Mouse (Mus musculus) urinary bladder, adult 2 months (tissue): Measurements from ENCODE around the gene Paf1. TPM values are rescaled to one million over a fixed set of nuclear protein-coding genes. Genes with fewer than 3 reads are reported as not detected.
A peak's percentile ranks its signal among the peaks of the same experiment; 100 is the strongest.

Experiments used
- DNase-seq: peaks from one replicate; pipeline ENCODE4 v3.0.0; 2022; ENCODE audit warnings: low spot score
- polyA plus RNA-seq: library from polyadenylated mRNA; depleted of rRNA; stranded (reverse); fragments of >200 nt; gene quantifications from 2 replicates; pipeline ENCODE4 v1.2.3, GENCODE M21; 2012; rRNA removed

The Paf1 gene
- polyA plus RNA-seq, 1 experiment: 108 TPM

DNA sequence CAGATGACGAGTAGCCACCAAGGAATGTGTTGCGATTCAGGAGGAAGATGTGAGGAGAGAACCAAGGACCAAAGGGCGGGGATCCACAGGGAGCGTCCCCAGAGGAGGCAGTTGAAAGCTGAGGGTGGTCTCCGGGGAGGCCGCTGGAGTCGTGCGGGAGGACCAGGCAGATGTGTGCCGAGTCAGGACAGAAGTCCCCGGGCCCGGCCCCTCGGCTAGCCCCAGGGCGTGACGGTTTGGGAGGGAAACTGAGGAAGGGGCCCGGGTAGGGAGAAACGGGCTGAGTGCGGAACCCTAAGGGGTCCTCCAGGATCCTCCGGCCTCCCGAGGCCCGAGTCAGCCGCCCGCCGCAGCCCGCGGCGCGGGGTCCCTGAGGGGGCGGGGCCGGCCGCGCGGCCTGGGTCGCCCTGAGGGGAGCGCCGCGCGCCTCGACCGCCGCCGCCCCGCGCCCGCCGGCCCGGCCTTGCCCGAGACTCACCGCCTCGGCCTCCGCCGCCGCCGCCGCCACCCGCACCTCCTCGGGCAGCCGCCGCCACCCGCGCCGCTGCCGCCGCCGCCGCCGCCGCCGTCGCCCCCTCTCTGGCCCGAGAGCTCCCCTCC lies 43.0 kb downstream of the Paf1 start:
- DNase-seq: no peak

GRCm38 (mm10) chr7:28436271-28436904 lies 43.6 kb downstream of the Paf1 start:
- DNase-seq: peak; percentile 98

DNA sequence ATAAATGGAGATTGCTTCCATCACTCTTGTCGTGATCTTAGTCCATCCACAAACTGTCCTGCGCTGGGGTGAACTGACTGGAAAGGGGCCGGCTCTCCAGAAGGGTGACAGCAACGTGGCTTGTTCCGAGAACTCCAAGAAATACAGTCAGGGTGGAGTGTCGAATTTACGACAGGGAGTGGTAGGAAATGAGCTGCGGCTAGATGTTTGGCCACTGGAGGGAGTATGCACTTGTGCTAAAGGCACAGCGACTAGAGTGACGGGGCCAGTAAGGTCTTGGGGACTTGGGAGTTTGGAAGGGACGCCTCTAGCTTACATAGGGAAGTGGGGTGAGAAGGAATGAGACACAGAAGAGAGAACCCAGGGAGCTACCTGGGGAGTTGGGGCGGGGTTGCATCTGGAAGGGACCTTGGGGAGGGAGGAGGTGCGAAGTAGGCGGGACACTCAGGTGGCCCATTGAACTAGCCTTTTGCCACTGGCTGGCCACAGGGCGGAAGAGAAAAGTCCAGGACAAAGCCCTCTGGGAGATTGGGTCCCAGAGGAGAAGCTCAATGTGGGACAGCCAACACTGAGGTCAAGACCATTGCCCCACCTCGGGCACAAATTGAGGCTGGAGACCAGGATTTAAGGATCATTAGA lies 44.3 kb downstream of the Paf1 start, which contains the start of gene Gmfg:
TSS of gene Gmfg (plus strand) at position 516 of the 639 bp plus-strand sequence.
- peak; percentile 45 for DNase-seq

GRCm38 (mm10) chr7:28437964-28438363 lies 45.2 kb downstream of the Paf1 start:
- no peak for DNase-seq

DNA sequence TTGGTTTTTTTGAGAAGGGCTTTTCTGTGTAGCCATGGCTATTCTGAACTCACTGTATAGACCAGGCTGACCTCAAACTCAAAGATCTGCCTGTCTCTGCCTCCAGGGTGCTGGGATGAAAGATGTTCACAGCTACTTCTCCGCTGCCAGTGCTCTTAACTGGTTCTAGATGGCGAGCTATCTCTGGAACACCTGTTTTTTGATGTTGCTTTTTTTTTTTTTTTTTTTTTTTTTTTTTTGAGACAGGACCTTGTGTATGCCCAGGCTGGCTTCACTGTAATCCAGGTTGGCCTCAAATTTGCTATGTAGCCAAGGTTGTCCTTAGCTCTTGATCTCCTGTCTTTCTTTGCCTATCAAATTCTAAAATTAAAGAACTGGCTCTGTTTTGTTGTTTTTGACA lies 46.0 kb downstream of the Paf1 start:
- DNase-seq: no peak

DNA sequence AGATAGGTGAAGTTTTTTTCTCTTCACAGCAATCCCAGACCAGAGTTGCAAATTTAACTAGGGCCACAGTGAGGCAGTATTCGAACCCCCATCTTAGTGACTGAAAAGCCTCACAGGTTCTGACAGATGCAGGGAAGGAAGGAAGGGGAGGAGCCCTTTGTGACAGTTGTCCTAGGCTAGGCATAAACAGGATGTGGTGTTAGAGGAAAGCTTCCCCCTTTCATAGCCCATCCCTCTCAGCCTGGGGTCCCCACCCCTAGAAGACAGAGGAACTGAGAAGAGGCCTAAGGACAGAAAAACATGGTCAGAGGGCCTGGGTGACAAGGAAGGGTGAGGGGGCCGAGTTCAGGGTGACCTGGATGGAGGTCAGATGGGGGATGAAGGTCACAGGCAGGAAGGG lies 48.0 kb downstream of the Paf1 start:
- DNase-seq: no peak

DNA sequence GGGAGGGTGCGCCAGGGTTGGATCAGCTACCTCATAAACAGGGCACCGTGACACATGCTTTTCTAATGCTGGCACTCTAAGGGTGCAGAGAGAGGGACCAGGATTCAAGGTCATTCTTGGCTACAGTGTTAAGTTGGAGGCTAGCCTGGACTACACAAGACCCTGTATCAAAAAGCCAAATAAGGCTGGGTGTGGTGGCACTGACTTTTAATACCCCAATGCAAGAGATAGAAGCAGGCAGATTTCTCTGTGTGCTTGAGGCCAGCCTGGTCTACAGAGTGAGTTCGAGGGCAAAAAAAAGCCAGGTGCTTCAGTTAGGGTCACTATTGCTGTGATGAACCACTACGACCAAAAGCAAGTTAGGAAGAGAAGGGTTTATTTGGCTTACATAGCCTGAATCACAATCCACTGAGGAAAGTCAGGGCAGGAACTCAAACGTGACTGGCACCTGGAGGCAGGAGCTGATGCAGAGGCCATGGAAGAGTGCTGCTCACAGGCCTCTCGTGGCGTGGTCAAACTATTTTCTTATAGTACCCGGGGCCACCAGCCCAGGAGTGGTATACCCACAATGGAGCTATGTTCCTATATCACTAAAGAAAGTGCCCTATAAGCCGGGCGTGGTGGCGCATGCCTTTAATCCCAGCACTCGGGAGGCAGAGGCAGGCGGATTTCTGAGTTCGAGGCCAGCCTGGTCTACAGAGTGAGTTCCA lies 49.2 kb downstream of the Paf1 start:
- DNase-seq: no peak

DNA sequence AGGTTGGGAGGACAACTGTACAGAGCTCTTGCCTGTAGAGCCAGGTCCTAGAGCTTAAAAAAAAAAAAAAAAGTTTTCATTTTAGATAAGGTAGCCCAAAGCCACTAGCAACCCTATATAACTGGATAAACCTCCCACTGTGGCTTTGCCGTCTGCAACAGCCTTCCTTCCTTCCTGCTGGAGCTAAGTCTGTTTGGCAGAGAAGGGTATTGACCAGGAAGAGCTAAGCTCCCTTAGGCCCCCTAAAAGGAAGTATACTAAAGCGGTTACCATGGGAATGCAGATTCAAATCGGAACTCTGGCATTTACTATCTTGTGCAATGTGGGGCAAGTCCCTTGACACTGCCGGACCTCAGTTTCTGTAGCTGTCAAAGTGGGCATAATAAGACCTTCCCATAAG lies 49.9 kb downstream of the Paf1 start:
- no peak for DNase-seq

DNA sequence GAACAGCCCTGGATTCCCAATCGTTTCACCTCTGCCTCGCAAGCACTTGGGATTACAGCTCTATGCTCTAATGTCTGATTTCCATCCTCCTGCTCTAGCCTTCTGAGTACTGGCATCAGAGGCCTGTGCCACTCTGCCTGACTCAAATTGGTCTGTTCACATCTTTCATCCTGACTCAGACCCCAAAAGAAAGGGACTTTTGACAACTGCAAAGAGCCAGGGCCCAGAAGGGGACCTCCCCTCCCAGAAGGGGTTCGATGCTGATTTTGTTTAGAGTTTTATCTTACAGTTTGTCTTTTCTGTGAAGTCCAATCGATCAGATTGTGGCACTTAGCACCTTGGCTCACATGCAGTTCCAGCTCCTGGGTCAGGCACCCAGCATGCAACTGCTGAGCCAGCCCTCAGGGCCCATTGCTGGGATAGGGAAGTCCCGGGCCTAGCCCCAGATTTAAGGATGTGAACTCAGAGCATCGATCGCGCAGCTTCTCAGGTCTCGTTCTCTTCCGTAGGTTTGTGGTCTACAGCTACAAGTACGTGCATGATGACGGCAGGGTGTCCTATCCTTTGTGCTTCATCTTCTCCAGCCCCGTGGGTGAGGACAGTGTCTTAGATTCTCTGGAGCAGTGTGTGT lies 51.7 kb downstream of the Paf1 start:
- DNase-seq: no peak

GRCm38 (mm10) chr7:28446446-28446845 lies 53.7 kb downstream of the Paf1 start:
- peak; percentile 75 for DNase-seq

DNA sequence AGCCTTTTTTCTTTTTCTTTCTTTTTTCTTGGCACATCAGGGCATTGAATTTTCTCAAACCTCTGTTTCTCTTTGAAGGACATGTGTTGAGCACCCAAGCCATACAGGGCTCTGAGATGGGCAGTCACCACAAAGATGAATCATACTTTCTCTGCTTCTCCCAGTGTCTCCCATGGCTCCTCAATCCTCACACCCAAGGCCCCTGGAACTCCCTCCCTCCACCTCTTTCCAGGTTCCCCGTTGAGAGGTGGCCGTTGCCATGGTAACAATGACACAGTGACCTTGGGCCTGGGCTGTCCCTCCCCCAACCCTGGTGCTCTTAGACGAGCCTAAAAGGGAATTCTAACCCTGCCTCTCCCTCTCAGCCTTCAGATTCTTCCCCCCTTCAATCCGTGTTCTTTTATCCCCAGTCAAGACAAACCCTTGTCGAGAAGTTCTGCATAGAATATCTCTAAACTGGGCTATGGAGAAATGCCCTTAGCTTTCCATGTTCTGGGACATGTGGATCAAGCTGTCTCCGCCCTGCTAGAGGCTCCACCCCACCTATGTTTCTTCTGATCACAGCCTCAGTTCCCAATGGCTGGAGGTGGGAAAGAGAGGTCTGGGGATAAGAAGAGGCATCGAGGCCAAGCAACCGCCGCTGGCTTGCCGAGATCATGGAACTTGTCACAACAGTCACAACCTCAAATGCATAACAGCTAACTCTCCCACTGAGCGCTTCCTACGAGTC lies 54.5 kb downstream of the Paf1 start:
- no peak for DNase-seq

GRCm38 (mm10) chr7:28447865-28448820 lies 55.4 kb downstream of the Paf1 start:
- no peak for DNase-seq

Other genes starting within 250 kb of the Paf1 start
- gene Fbl, start 223.2 kb upstream of the Paf1 start, polyA plus RNA-seq: 88.9 and 108 TPM in 2 replicates
- 11.7 and 17.6 TPM in 2 replicates for gene Dyrk1b, start 213.5 kb upstream of the Paf1 start, polyA plus RNA-seq
- gene Eid2, start 125.1 kb upstream of the Paf1 start, polyA plus RNA-seq: 14.8 and 15.6 TPM in 2 replicates
- 9.4 and 10.1 TPM in 2 replicates for gene Eid2b, start 115.2 kb upstream of the Paf1 start, polyA plus RNA-seq
- gene Selenov, start 101.8 kb upstream of the Paf1 start, polyA plus RNA-seq: 0.19 TPM in 1 of 2 replicates, not detected in the other
- not detected in 2 replicates for gene Dll3, start 90.7 kb upstream of the Paf1 start, polyA plus RNA-seq
- gene Timm50, start 80.9 kb upstream of the Paf1 start, polyA plus RNA-seq: 33.7 and 41.8 TPM in 2 replicates
- gene Supt5, start 54.2 kb upstream of the Paf1 start, polyA plus RNA-seq: 60.7 and 72.5 TPM in 2 replicates
- 1,939 and 2,023 TPM in 2 replicates for gene Rps16, start 42.3 kb upstream of the Paf1 start, polyA plus RNA-seq
- 11.7 and 23.9 TPM in 2 replicates for gene Plekhg2, start 20.4 kb upstream of the Paf1 start, polyA plus RNA-seq
- 33.5 and 34.1 TPM in 2 replicates for gene Zfp36, start 12.7 kb upstream of the Paf1 start, polyA plus RNA-seq
- gene Med29, start 243 bp upstream of the Paf1 start, polyA plus RNA-seq: 25.6 and 30.8 TPM in 2 replicates
- gene Gmfg, start 44.5 kb downstream of the Paf1 start, polyA plus RNA-seq: 18.6 and 20.7 TPM in 2 replicates
- gene Lrfn1, start 59.0 kb downstream of the Paf1 start, polyA plus RNA-seq: 3.9 and 4.3 TPM in 2 replicates
- not detected in 2 replicates for gene Ifnl2, start 117.5 kb downstream of the Paf1 start, polyA plus RNA-seq
- gene Ifnl3, start 129.9 kb downstream of the Paf1 start, polyA plus RNA-seq: not detected in 2 replicates
- 0.27 TPM in 1 of 2 replicates, not detected in the other for gene Sycn, start 147.9 kb downstream of the Paf1 start, polyA plus RNA-seq
- 0.67 and 1.1 TPM in 2 replicates for gene Nccrp1, start 154.3 kb downstream of the Paf1 start, polyA plus RNA-seq
- gene Samd4b, start 205.2 kb downstream of the Paf1 start, polyA plus RNA-seq: 49.9 and 54.5 TPM in 2 replicates
- 24.7 and 31.3 TPM in 2 replicates for gene Pak4, start 205.2 kb downstream of the Paf1 start, polyA plus RNA-seq
- not detected in 2 replicates for gene Acp7, start 238.4 kb downstream of the Paf1 start, polyA plus RNA-seq